Mouse (Mus musculus): ENCODE measurements around the gene Eif4e1b. TPM values are rescaled to one million over a fixed set of nuclear protein-coding genes. Genes with fewer than 3 reads are reported as not detected.

Eif4e1b gene
- polyA plus RNA-seq, 1 experiment from 2014 or later: not detected

- peaks cover 9% of the 10 kb centered on the region; the same call in 1 of the 2 replicates for H3K27me3 ChIP-seq (replicated peaks; ENCODE audit: control insufficient read depth, insufficient read depth, low read length)
- peaks cover 62% of the 10 kb centered on the region for H3K4me1 ChIP-seq (replicated peaks; ENCODE audit: control insufficient read depth, insufficient read depth, low read length)
- no peaks in the 10 kb centered on the region for H3K36me3 ChIP-seq (ENCODE audit: control insufficient read depth, insufficient read depth)
- peak; percentile 82 for ATAC-seq
- peak overlapping the region; percentile 96 for H3K27ac ChIP-seq (ENCODE audit: low read length)
- WGBS: under 1% methylated on average over 43 of the region's 43 CpGs
- H3K4me2 ChIP-seq (ENCODE audit: low read length): peak overlapping the region; percentile 76
- peak overlapping the region; percentile 67 for H3K9ac ChIP-seq (replicated peaks; ENCODE audit: low read depth, low read length)
- H3K4me3 ChIP-seq (replicated peaks; ENCODE audit: low read length): peak overlapping the region; percentile 54
- no peaks in the 10 kb centered on the region for H3K9me3 ChIP-seq (ENCODE audit: control insufficient read depth, low read length)
Measured at GRCm38 (mm10) chr13:54758045-54758755, 25.6 kb upstream of the Eif4e1b start.

- no peaks in the 10 kb centered on the region for H3K36me3 ChIP-seq (ENCODE audit: control insufficient read depth, insufficient read depth)
- H3K27me3 ChIP-seq (replicated peaks; ENCODE audit: control insufficient read depth, insufficient read depth, low read length): peaks cover 11% of the 10 kb centered on the region; the same call in 1 of the 2 replicates
- H3K9ac ChIP-seq (replicated peaks; ENCODE audit: low read depth, low read length): peak overlapping the region; percentile 67
- no peak; the same call in 1 of the 2 replicates for ATAC-seq
- peak overlapping the region; percentile 96 for H3K27ac ChIP-seq (ENCODE audit: low read length)
- H3K4me3 ChIP-seq (replicated peaks; ENCODE audit: low read length): peak overlapping the region; percentile 54
- H3K4me2 ChIP-seq (ENCODE audit: low read length): peak overlapping the region; percentile 76
- H3K9me3 ChIP-seq (ENCODE audit: control insufficient read depth, low read length): no peaks in the 10 kb centered on the region
- WGBS: 1% methylated on average over 29 of the region's 29 CpGs
- H3K4me1 ChIP-seq (replicated peaks; ENCODE audit: control insufficient read depth, insufficient read depth, low read length): peaks cover 60% of the 10 kb centered on the region
Measured at GRCm38 (mm10) chr13:54758756-54759470, 24.9 kb upstream of the Eif4e1b start.

- Histone ChIP-seq H3K4me1 (replicated peaks; ENCODE audit: control insufficient read depth, insufficient read depth, low read length) (peaks cover 54% of the 10 kb centered on the region), H3K4me3 (replicated peaks; ENCODE audit: low read length) (no peak overlapping the region)
- 16% methylated on average over 6 of the region's 7 CpGs for WGBS
Measured at GRCm38 (mm10) chr13:54759496-54759895, 24.3 kb upstream of the Eif4e1b start.

GRCm38 (mm10) chr13:54760164-54760795 lies 23.5 kb upstream of the Eif4e1b start:
- Histone ChIP-seq H3K4me3 (replicated peaks; ENCODE audit: low read length) (no peak overlapping the region), H3K4me2 (ENCODE audit: low read length) (no peak overlapping the region), H3K4me1 (replicated peaks; ENCODE audit: control insufficient read depth, insufficient read depth, low read length) (peaks cover 54% of the 10 kb centered on the region), H3K27me3 (replicated peaks; ENCODE audit: control insufficient read depth, insufficient read depth, low read length) (peaks cover 24% of the 10 kb centered on the region), H3K36me3 (ENCODE audit: control insufficient read depth, insufficient read depth) (no peaks in the 10 kb centered on the region), H3K27ac (ENCODE audit: low read length) (peak overlapping the region; percentile 14; the same call in 1 of the 2 replicates), H3K9ac (replicated peaks; ENCODE audit: low read depth, low read length) (no peak overlapping the region), H3K9me3 (ENCODE audit: control insufficient read depth, low read length) (no peaks in the 10 kb centered on the region)
- no peak for ATAC-seq
- 51% methylated on average over 8 of the region's 8 CpGs for WGBS

More at GRCm38 (mm10) chr13:54759496-54759895, 24.3 kb upstream of the Eif4e1b start:
- H3K9ac ChIP-seq (replicated peaks; ENCODE audit: low read depth, low read length): peak overlapping the region; percentile 67; the same call in 1 of the 2 replicates
- no peaks in the 10 kb centered on the region for H3K36me3 ChIP-seq (ENCODE audit: control insufficient read depth, insufficient read depth)
- H3K4me2 ChIP-seq (ENCODE audit: low read length): peak overlapping the region; percentile 76
- H3K27ac ChIP-seq (ENCODE audit: low read length): no peak overlapping the region
- peaks cover 17% of the 10 kb centered on the region for H3K27me3 ChIP-seq (replicated peaks; ENCODE audit: control insufficient read depth, insufficient read depth, low read length)
- no peak for ATAC-seq
- no peaks in the 10 kb centered on the region for H3K9me3 ChIP-seq (ENCODE audit: control insufficient read depth, low read length)

GRCm38 (mm10) chr13:54760906-54761305 lies 22.9 kb upstream of the Eif4e1b start:
- Histone ChIP-seq H3K4me3 (replicated peaks; ENCODE audit: low read length) (no peak overlapping the region), H3K27me3 (replicated peaks; ENCODE audit: control insufficient read depth, insufficient read depth, low read length) (peaks cover 24% of the 10 kb centered on the region), H3K9ac (replicated peaks; ENCODE audit: low read depth, low read length) (no peak overlapping the region), H3K27ac (ENCODE audit: low read length) (no peak overlapping the region), H3K36me3 (ENCODE audit: control insufficient read depth, insufficient read depth) (no peaks in the 10 kb centered on the region), H3K9me3 (ENCODE audit: control insufficient read depth, low read length) (no peaks in the 10 kb centered on the region), H3K4me1 (replicated peaks; ENCODE audit: control insufficient read depth, insufficient read depth, low read length) (peaks cover 54% of the 10 kb centered on the region), H3K4me2 (ENCODE audit: low read length) (no peak overlapping the region)
- no peak for ATAC-seq
- 67% methylated on average over 7 of the region's 7 CpGs for WGBS

- H3K9ac ChIP-seq (replicated peaks; ENCODE audit: low read depth, low read length): peak overlapping the region; percentile 66
- peak; percentile 51 for ATAC-seq
- H3K4me2 ChIP-seq (ENCODE audit: low read length): peak overlapping the region; percentile 71
- no peaks in the 10 kb centered on the region for H3K9me3 ChIP-seq (ENCODE audit: control insufficient read depth, low read length)
- no peaks in the 10 kb centered on the region for H3K36me3 ChIP-seq (ENCODE audit: control insufficient read depth, insufficient read depth)
- H3K27ac ChIP-seq (ENCODE audit: low read length): no peak overlapping the region
- H3K4me3 ChIP-seq (replicated peaks; ENCODE audit: low read length): peak overlapping the region; percentile 52
- peaks cover 21% of the 10 kb centered on the region for H3K27me3 ChIP-seq (replicated peaks; ENCODE audit: control insufficient read depth, insufficient read depth, low read length)
- 4% methylated on average over 44 of the region's 44 CpGs for WGBS
- H3K4me1 ChIP-seq (replicated peaks; ENCODE audit: control insufficient read depth, insufficient read depth, low read length): peaks cover 24% of the 10 kb centered on the region
Measured at GRCm38 (mm10) chr13:54765281-54766191, 18.3 kb upstream of the Eif4e1b start.

GRCm38 (mm10) chr13:54766192-54766768 lies 17.5 kb upstream of the Eif4e1b start, which contains the start of gene Sncb:
Gene Sncb, minus strand, starts transcription at chr13:54766595.
- no peak within 1 kb of the TSS for H3K27ac ChIP-seq (ENCODE audit: low read length)
- H3K4me2 ChIP-seq (ENCODE audit: low read length): peak within 1 kb of the TSS; percentile 71
- no peaks in the 10 kb centered on the region for H3K36me3 ChIP-seq (ENCODE audit: control insufficient read depth, insufficient read depth)
- peaks cover 20% of the 10 kb centered on the region for H3K4me1 ChIP-seq (replicated peaks; ENCODE audit: control insufficient read depth, insufficient read depth, low read length)
- H3K9me3 ChIP-seq (ENCODE audit: control insufficient read depth, low read length): no peaks in the 10 kb centered on the region
- ATAC-seq: peak; percentile 92
- H3K9ac ChIP-seq (replicated peaks; ENCODE audit: low read depth, low read length): peak within 1 kb of the TSS; percentile 66
- H3K27me3 ChIP-seq (replicated peaks; ENCODE audit: control insufficient read depth, insufficient read depth, low read length): peaks cover 21% of the 10 kb centered on the region
- under 1% methylated on average over 35 of the region's 35 CpGs for WGBS
- H3K4me3 ChIP-seq (replicated peaks; ENCODE audit: low read length): peak within 1 kb of the TSS; percentile 52

- Histone ChIP-seq H3K9ac (replicated peaks; ENCODE audit: low read depth, low read length) (no peak overlapping the region), H3K27ac (ENCODE audit: low read length) (no peak overlapping the region), H3K36me3 (ENCODE audit: control insufficient read depth, insufficient read depth) (no peaks in the 10 kb centered on the region), H3K4me3 (replicated peaks; ENCODE audit: low read length) (no peak overlapping the region), H3K27me3 (replicated peaks; ENCODE audit: control insufficient read depth, insufficient read depth, low read length) (peaks cover 21% of the 10 kb centered on the region), H3K4me1 (replicated peaks; ENCODE audit: control insufficient read depth, insufficient read depth, low read length) (peaks cover 20% of the 10 kb centered on the region), H3K9me3 (ENCODE audit: control insufficient read depth, low read length) (no peaks in the 10 kb centered on the region), H3K4me2 (ENCODE audit: low read length) (no peak overlapping the region)
- no peak for ATAC-seq
- whole genome bisulfite sequencing: 72% methylated on average over 4 of the region's 4 CpGs
Measured at GRCm38 (mm10) chr13:54767012-54767411, 16.8 kb upstream of the Eif4e1b start.
